Mouse (Mus musculus): Measurements from ENCODE around the gene Stpg4. TPM values are rescaled to one million over a fixed set of nuclear protein-coding genes. Genes with fewer than 3 reads are reported as not detected.

Stpg4 gene
- total RNA-seq, 2 experiments from 2014 or later: not detected

- no peak for DNase-seq (ENCODE audit: low spot score in 2 of 2)
Observed at GRCm38 (mm10) chr17:87351241-87352105, 76.1 kb downstream of the Stpg4 start.

- no peak for DNase-seq (ENCODE audit: low spot score in 2 of 2)
Observed at GRCm38 (mm10) chr17:87350471-87351240, 76.9 kb downstream of the Stpg4 start.

- DNase-seq (ENCODE audit: low spot score in 2 of 2): no peak
Observed at GRCm38 (mm10) chr17:87349575-87349974, 78.0 kb downstream of the Stpg4 start.

GRCm38 (mm10) chr17:87349069-87349468 lies 78.5 kb downstream of the Stpg4 start:
- DNase-seq (ENCODE audit: low spot score in 2 of 2): no peak

GRCm38 (mm10) chr17:87348353-87348752 lies 79.2 kb downstream of the Stpg4 start:
- no peak for DNase-seq (ENCODE audit: low spot score in 2 of 2)

- DNase-seq (ENCODE audit: low spot score in 2 of 2): no peak
Observed at GRCm38 (mm10) chr17:87345252-87345593, 82.3 kb downstream of the Stpg4 start.

- DNase-seq (ENCODE audit: low spot score in 2 of 2): no peak
Observed at GRCm38 (mm10) chr17:87344441-87345251, 82.9 kb downstream of the Stpg4 start.

GRCm38 (mm10) chr17:87343060-87343703 lies 84.4 kb downstream of the Stpg4 start:
- no peak for DNase-seq (ENCODE audit: low spot score in 2 of 2)

Other genes starting within 250 kb of the Stpg4 start
- 10 to 100 TPM; 36.9 to 45.0 TPM for gene Mcfd2, start 161.8 kb downstream of the Stpg4 start, total RNA-seq (2021)
- 1 to 10 TPM; 6.8 to 6.9 TPM for gene Ttc7, start 144.9 kb downstream of the Stpg4 start, total RNA-seq (2021)
- gene Calm2, start 19.2 kb upstream of the Stpg4 start, total RNA-seq (2021): 1,000 to 10,000 TPM; 2,088 to 2,105 TPM
- 1 to 10 TPM in 1 of 2 experiments, under 1 TPM in 1; 0.64 to 1.0 TPM for gene Epcam, start 208.2 kb upstream of the Stpg4 start, total RNA-seq (2021)
- 10 to 100 TPM; 34.0 to 35.0 TPM for gene Msh2, start 244.6 kb upstream of the Stpg4 start, total RNA-seq (2021)

Data from layer of hippocampus, postnatal 14 days (tissue).